Mouse (Mus musculus): ENCODE measurements around the gene Wbp4. TPM values are rescaled to one million over a fixed set of nuclear protein-coding genes. Genes with fewer than 3 reads are reported as not detected.

Gene Wbp4
- total RNA-seq, 2 experiments from 2014 or later, result 27.7 to 40.6 TPM

Other genes starting within 250 kb of the Wbp4 start
- gene Zfp957, start 234.2 kb downstream of the Wbp4 start, total RNA-seq (2015; ENCODE audit: low replicate concordance), result not detected in 2 replicates
- not detected in 2 replicates for gene Zfp957, start 234.2 kb downstream of the Wbp4 start, total RNA-seq (2017; ENCODE audit: low replicate concordance)
- 138 and 211 TPM in 2 replicates for gene Rgcc, start 179.9 kb downstream of the Wbp4 start, total RNA-seq (2015; ENCODE audit: low replicate concordance)
- 175 and 244 TPM in 2 replicates for gene Rgcc, start 179.9 kb downstream of the Wbp4 start, total RNA-seq (2017; ENCODE audit: low replicate concordance)
- 43.2 and 65.8 TPM in 2 replicates for gene Naa16, start 90.7 kb downstream of the Wbp4 start, total RNA-seq (2015; ENCODE audit: low replicate concordance)
- gene Naa16, start 90.7 kb downstream of the Wbp4 start, total RNA-seq (2017; ENCODE audit: low replicate concordance), result 49.9 and 60.7 TPM in 2 replicates
- gene Mtrf1, start 83.7 kb downstream of the Wbp4 start, total RNA-seq (2015; ENCODE audit: low replicate concordance), result 0.72 and 2.1 TPM in 2 replicates
- 0.91 and 1.0 TPM in 2 replicates for gene Mtrf1, start 83.7 kb downstream of the Wbp4 start, total RNA-seq (2017; ENCODE audit: low replicate concordance)
- 16.6 and 21.0 TPM in 2 replicates for gene Kbtbd7, start 55.0 kb downstream of the Wbp4 start, total RNA-seq (2015; ENCODE audit: low replicate concordance)
- 10.8 and 16.7 TPM in 2 replicates for gene Kbtbd7, start 55.0 kb downstream of the Wbp4 start, total RNA-seq (2017; ENCODE audit: low replicate concordance)
- gene Kbtbd6, start 29.7 kb downstream of the Wbp4 start, total RNA-seq (2015; ENCODE audit: low replicate concordance), result 21.3 and 29.3 TPM in 2 replicates
- gene Kbtbd6, start 29.7 kb downstream of the Wbp4 start, total RNA-seq (2017; ENCODE audit: low replicate concordance), result 13.2 and 27.5 TPM in 2 replicates
- gene Elf1, start 326 bp downstream of the Wbp4 start, total RNA-seq (2015; ENCODE audit: low replicate concordance), result 38.9 and 39.8 TPM in 2 replicates
- gene Elf1, start 326 bp downstream of the Wbp4 start, total RNA-seq (2017; ENCODE audit: low replicate concordance), result 81.2 and 83.4 TPM in 2 replicates
- 40.7 and 44.0 TPM in 2 replicates for gene Sugt1, start 106.2 kb upstream of the Wbp4 start, total RNA-seq (2015; ENCODE audit: low replicate concordance)
- gene Sugt1, start 106.2 kb upstream of the Wbp4 start, total RNA-seq (2017; ENCODE audit: low replicate concordance), result 17.1 and 61.1 TPM in 2 replicates
- gene Cnmd, start 180.7 kb upstream of the Wbp4 start, total RNA-seq (2015; ENCODE audit: low replicate concordance), result not detected in 2 replicates
- gene Cnmd, start 180.7 kb upstream of the Wbp4 start, total RNA-seq (2017; ENCODE audit: low replicate concordance), result not detected in 2 replicates

Data from erythroid progenitor cell, adult 5-6 weeks (primary cell).